Mouse (Mus musculus): ENCODE data around the gene Ppp1r14c. TPM values are rescaled to one million over a fixed set of nuclear protein-coding genes. Genes with fewer than 3 reads are reported as not detected.

Ppp1r14c gene
- total RNA-seq (2014; fragmentation: Nextera tagmentation) (0.49 TPM in 1 of 2 replicates, not detected in the other), total RNA-seq (2017) (0.16 TPM in 1 of 2 replicates, not detected in the other), polyA plus RNA-seq (2012) (not detected in 2 replicates)

DNA sequence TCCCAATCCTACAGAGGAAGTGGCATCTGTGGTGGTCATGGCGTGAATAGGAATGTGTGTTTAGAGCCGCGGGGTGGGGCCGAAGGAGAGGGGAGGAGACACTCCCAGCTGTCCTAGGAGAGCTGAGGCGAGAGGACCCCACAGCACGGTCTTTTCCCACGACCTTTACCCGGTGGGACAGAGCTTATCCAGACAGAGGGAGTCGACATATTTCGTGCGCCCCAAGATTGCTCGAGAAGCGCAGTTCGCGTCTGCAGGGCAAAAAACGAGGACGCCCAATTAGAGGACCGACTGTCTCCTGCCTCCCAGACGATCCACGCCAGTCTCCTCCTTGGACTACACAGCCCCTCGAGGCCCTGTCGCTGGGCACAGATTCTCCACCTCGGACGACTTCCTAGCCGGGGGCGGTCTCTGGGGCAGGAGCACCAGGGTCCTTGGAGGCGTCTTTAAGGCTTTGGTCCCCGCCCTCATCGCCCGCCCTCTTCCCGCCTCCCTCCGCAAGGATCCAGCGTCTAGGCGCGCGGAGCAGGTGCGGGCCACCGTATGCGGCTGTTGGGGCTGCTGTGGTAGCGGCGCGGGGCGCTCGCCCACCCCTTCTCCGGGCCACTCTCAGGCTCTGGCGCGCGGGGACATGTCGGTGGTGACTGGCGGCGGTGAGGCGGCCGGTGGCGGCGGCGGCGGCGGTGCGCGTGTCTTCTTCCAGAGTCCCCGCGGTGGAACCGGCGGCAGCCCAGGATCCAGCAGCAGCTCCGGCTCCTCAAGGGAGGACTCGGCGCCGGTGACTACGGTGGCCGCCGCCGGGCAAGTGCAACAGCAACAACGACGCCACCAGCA lies at the start of gene Ppp1r14c:
Gene Ppp1r14c, plus strand, starts transcription at position 22 of the 834 bp plus-strand sequence.
- H3K36me3 ChIP-seq (replicated peaks), result no peaks in the 10 kb centered on the region
- TF ChIP-seq GATA2 (IDR thresholded peaks at IDR 0.05; ENCODE audit: borderline replicate concordance, low read depth, low read length) (no peak), POLR2AphosphoS5 (IDR thresholded peaks at IDR 0.05; ENCODE audit: insufficient replicate concordance, low read depth, low read length) (no peak), CTCF (IDR thresholded peaks at IDR 0.05; ENCODE audit: low read depth, low read length) (no peak), TAL1 (conservative IDR thresholded peaks at IDR 0.05; ENCODE audit: low read depth, low read length) (no peak), GATA1 (IDR thresholded peaks at IDR 0.05; ENCODE audit: borderline replicate concordance, low read length) (no peak)
- no peaks in the 10 kb centered on the region for H3K4me1 ChIP-seq (ENCODE audit: insufficient read depth, low read depth, low read length)
- H3K9me3 ChIP-seq (replicated peaks), result peaks cover 11% of the 10 kb centered on the region
- H3K27me3 ChIP-seq (ENCODE audit: insufficient read depth, low read length), result no peaks in the 10 kb centered on the region
- DNase-seq (ENCODE audit: low spot score) (no peak), ATAC-seq (ENCODE audit: extremely low read depth, insufficient number of reproducible peaks, low FRiP score, poor library complexity, severe bottlenecking) (no peak)
- no peak within 1 kb of the TSS; the same call in 1 of the 2 replicates for H3K4me3 ChIP-seq (ENCODE audit: low read depth, low read length)

- Histone ChIP-seq H3K4me1 (ENCODE audit: insufficient read depth, low read depth, low read length) (no peaks in the 10 kb centered on the region), H3K9me3 (replicated peaks) (no peaks in the 10 kb centered on the region), H3K36me3 (replicated peaks) (no peaks in the 10 kb centered on the region), H3K27me3 (ENCODE audit: insufficient read depth, low read length) (no peaks in the 10 kb centered on the region), H3K4me3 (ENCODE audit: low read depth, low read length) (no peak overlapping the region)
- DNase-seq (ENCODE audit: low spot score) (no peak), ATAC-seq (ENCODE audit: extremely low read depth, insufficient number of reproducible peaks, low FRiP score, poor library complexity, severe bottlenecking) (no peak)
- TF ChIP-seq GATA1 (IDR thresholded peaks at IDR 0.05; ENCODE audit: borderline replicate concordance, low read length), result no peak
- no peak for TF ChIP-seq CTCF (IDR thresholded peaks at IDR 0.05; ENCODE audit: low read depth, low read length)
- no peak for TF ChIP-seq POLR2AphosphoS5 (IDR thresholded peaks at IDR 0.05; ENCODE audit: insufficient replicate concordance, low read depth, low read length)
- TF ChIP-seq GATA2 (IDR thresholded peaks at IDR 0.05; ENCODE audit: borderline replicate concordance, low read depth, low read length), result no peak
- no peak for TF ChIP-seq TAL1 (conservative IDR thresholded peaks at IDR 0.05; ENCODE audit: low read depth, low read length)
Observed at GRCm38 (mm10) chr10:3321406-3321805, 44.5 kb upstream of the Ppp1r14c start.

DNA sequence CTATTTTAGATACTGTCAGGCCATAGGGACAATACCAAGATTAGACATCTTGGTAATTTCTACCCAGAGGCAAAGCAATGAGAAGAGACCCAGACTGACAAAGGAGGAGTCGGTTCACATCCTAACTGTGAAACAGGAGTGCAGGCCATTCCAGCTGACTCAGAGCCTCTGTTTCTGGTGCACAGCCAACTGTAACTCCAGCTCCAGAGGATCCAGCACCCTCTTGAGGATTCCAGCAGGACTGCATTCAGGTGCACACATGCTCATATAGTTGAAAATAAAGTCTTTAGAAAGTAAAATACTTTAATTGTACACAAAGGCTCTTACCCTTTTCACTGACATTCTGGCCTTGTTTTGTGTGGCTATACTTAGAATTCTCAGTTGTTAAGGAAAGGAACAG lies 40.4 kb upstream of the Ppp1r14c start:
- H3K27me3 ChIP-seq (ENCODE audit: insufficient read depth, low read length), result no peaks in the 10 kb centered on the region
- no peak for TF ChIP-seq CTCF (IDR thresholded peaks at IDR 0.05; ENCODE audit: low read depth, low read length)
- no peak for TF ChIP-seq TAL1 (conservative IDR thresholded peaks at IDR 0.05; ENCODE audit: low read depth, low read length)
- TF ChIP-seq GATA1 (IDR thresholded peaks at IDR 0.05; ENCODE audit: borderline replicate concordance, low read length), result no peak
- TF ChIP-seq POLR2AphosphoS5 (IDR thresholded peaks at IDR 0.05; ENCODE audit: insufficient replicate concordance, low read depth, low read length), result no peak
- TF ChIP-seq GATA2 (IDR thresholded peaks at IDR 0.05; ENCODE audit: borderline replicate concordance, low read depth, low read length), result no peak
- no peak for ATAC-seq (ENCODE audit: extremely low read depth, insufficient number of reproducible peaks, low FRiP score, poor library complexity, severe bottlenecking)
- no peaks in the 10 kb centered on the region for H3K36me3 ChIP-seq (replicated peaks)
- no peaks in the 10 kb centered on the region for H3K4me1 ChIP-seq (ENCODE audit: insufficient read depth, low read depth, low read length)
- peaks cover 5% of the 10 kb centered on the region; the same call in 1 of the 2 replicates for H3K9me3 ChIP-seq (replicated peaks)
- DNase-seq (ENCODE audit: low spot score), result no peak
- no peak overlapping the region for H3K4me3 ChIP-seq (ENCODE audit: low read depth, low read length)

DNA sequence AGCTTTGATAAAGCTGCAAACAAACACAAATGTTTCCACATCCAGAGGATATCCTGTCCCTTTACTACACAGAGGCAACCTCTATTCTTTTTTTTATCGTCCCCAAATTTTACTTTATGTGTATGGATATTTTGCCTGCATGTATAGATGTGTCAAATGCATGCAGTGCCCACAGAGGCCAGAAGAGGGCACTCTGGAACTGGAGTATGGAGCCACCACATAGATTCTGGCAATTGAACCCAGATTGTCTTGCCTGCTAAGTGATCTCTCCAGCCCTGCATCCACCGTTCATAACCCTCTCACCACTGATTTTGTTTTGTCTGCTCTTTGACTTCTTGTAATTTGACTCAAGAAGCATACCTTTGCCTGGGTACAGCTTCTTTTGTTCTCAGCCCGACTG lies 33.0 kb upstream of the Ppp1r14c start:
- Histone ChIP-seq H3K27me3 (ENCODE audit: insufficient read depth, low read length) (no peaks in the 10 kb centered on the region), H3K4me3 (ENCODE audit: low read depth, low read length) (no peak overlapping the region), H3K36me3 (replicated peaks) (no peaks in the 10 kb centered on the region), H3K9me3 (replicated peaks) (no peaks in the 10 kb centered on the region), H3K4me1 (ENCODE audit: insufficient read depth, low read depth, low read length) (no peaks in the 10 kb centered on the region)
- DNase-seq (ENCODE audit: low spot score) (no peak), ATAC-seq (ENCODE audit: extremely low read depth, insufficient number of reproducible peaks, low FRiP score, poor library complexity, severe bottlenecking) (no peak)
- no peak for TF ChIP-seq TAL1 (conservative IDR thresholded peaks at IDR 0.05; ENCODE audit: low read depth, low read length)
- TF ChIP-seq GATA2 (IDR thresholded peaks at IDR 0.05; ENCODE audit: borderline replicate concordance, low read depth, low read length), result no peak
- TF ChIP-seq POLR2AphosphoS5 (IDR thresholded peaks at IDR 0.05; ENCODE audit: insufficient replicate concordance, low read depth, low read length), result no peak
- TF ChIP-seq CTCF (IDR thresholded peaks at IDR 0.05; ENCODE audit: low read depth, low read length), result peak; percentile 61
- no peak for TF ChIP-seq GATA1 (IDR thresholded peaks at IDR 0.05; ENCODE audit: borderline replicate concordance, low read length)

- H3K27me3 ChIP-seq (ENCODE audit: insufficient read depth, low read length), result no peaks in the 10 kb centered on the region
- TF ChIP-seq POLR2AphosphoS5 (IDR thresholded peaks at IDR 0.05; ENCODE audit: insufficient replicate concordance, low read depth, low read length) (no peak), CTCF (IDR thresholded peaks at IDR 0.05; ENCODE audit: low read depth, low read length) (no peak), GATA2 (IDR thresholded peaks at IDR 0.05; ENCODE audit: borderline replicate concordance, low read depth, low read length) (no peak), GATA1 (IDR thresholded peaks at IDR 0.05; ENCODE audit: borderline replicate concordance, low read length) (no peak), TAL1 (conservative IDR thresholded peaks at IDR 0.05; ENCODE audit: low read depth, low read length) (no peak)
- H3K36me3 ChIP-seq (replicated peaks), result no peaks in the 10 kb centered on the region
- no peaks in the 10 kb centered on the region for H3K9me3 ChIP-seq (replicated peaks)
- H3K4me3 ChIP-seq (ENCODE audit: low read depth, low read length), result no peak overlapping the region
- H3K4me1 ChIP-seq (ENCODE audit: insufficient read depth, low read depth, low read length), result no peaks in the 10 kb centered on the region
- no peak for ATAC-seq (ENCODE audit: extremely low read depth, insufficient number of reproducible peaks, low FRiP score, poor library complexity, severe bottlenecking)
- no peak for DNase-seq (ENCODE audit: low spot score)
Observed at GRCm38 (mm10) chr10:3334570-3334969, 31.3 kb upstream of the Ppp1r14c start.

DNA sequence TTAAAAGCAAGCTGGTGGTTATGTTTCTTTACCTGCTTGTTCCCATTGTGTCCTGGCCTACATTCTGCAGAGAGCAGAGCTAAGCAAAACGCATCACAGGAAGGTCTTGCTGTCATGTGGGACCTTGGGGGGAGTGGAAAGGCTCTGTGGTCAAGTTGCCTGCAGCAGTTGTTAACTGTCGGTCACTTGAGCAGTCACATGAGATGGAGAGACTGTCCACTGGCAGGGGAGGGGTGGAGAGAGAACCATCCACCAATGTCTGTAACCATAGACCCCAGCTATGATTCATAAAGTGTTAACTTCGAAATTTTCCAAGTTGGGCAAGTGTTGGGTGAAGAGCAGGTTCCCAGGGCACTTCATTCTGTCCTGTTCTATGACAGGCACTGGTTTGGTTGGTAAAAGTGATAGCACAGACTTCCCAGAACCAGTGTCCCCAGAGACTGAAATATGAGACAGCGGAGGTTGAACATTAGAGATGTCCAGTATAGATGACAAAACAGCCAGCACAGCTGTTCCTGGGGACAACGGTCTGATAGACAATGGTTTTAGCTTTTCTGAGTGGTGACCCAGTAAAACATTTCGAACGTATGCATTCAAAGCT lies 29.0 kb upstream of the Ppp1r14c start:
- Histone ChIP-seq H3K36me3 (replicated peaks) (no peaks in the 10 kb centered on the region), H3K4me3 (ENCODE audit: low read depth, low read length) (no peak overlapping the region), H3K27me3 (ENCODE audit: insufficient read depth, low read length) (no peaks in the 10 kb centered on the region), H3K4me1 (ENCODE audit: insufficient read depth, low read depth, low read length) (no peaks in the 10 kb centered on the region), H3K9me3 (replicated peaks) (no peaks in the 10 kb centered on the region)
- TF ChIP-seq GATA2 (IDR thresholded peaks at IDR 0.05; ENCODE audit: borderline replicate concordance, low read depth, low read length), result no peak
- TF ChIP-seq GATA1 (IDR thresholded peaks at IDR 0.05; ENCODE audit: borderline replicate concordance, low read length), result no peak
- no peak for TF ChIP-seq CTCF (IDR thresholded peaks at IDR 0.05; ENCODE audit: low read depth, low read length)
- TF ChIP-seq POLR2AphosphoS5 (IDR thresholded peaks at IDR 0.05; ENCODE audit: insufficient replicate concordance, low read depth, low read length), result no peak
- TF ChIP-seq TAL1 (conservative IDR thresholded peaks at IDR 0.05; ENCODE audit: low read depth, low read length), result no peak
- no peak for ATAC-seq (ENCODE audit: extremely low read depth, insufficient number of reproducible peaks, low FRiP score, poor library complexity, severe bottlenecking)
- DNase-seq (ENCODE audit: low spot score), result no peak
